Mouse (Mus musculus) mouse trophoblast stem cell (cell line): ENCODE results near the gene Hspb6.

Experiments used
- in situ Hi-C, 2 experiments: fragments of 300-500 bp; cut with MseI, MboI; formaldehyde crosslinking; loops; 2 replicates in 1 of 2; 3 replicates in 1 of 2; pipeline ENCODE4 v1.15.1; 2025

Hspb6 gene

GRCm38 (mm10) chr7:30552102-30553020, at the start of gene Hspb6, which contains the start of gene Proser3:
TSS of gene Hspb6 (plus strand) at chr7:30552178.
TSS of gene Proser3 (minus strand) at chr7:30552299.
- in situ Hi-C loops, result no loop called here

GRCm38 (mm10) chr7:30508061-30508460, 43.9 kb upstream of the Hspb6 start:
- in situ Hi-C loops, result no loop called here

GRCm38 (mm10) chr7:30515003-30515760, 36.8 kb upstream of the Hspb6 start:
- in situ Hi-C loops, result no loop called here

GRCm38 (mm10) chr7:30518325-30518724, 33.7 kb upstream of the Hspb6 start:
- in situ Hi-C loops, result no loop called here

- in situ Hi-C loops, result no loop called here
These were observed 31.6 kb upstream of the Hspb6 start for GRCm38 (mm10) chr7:30520396-30520795.

GRCm38 (mm10) chr7:30520856-30521255, 31.1 kb upstream of the Hspb6 start:
- in situ Hi-C loops, result no loop called here

GRCm38 (mm10) chr7:30522871-30523270, 29.1 kb upstream of the Hspb6 start:
- in situ Hi-C loops, result no loop called here

GRCm38 (mm10) chr7:30524487-30524886, 27.5 kb upstream of the Hspb6 start:
- in situ Hi-C loops, result no loop called here

- in situ Hi-C loops, result no loop called here
These were observed 26.0 kb upstream of the Hspb6 start for GRCm38 (mm10) chr7:30525954-30526353.

- in situ Hi-C loops, result no loop called here
These were observed 25.6 kb upstream of the Hspb6 start for GRCm38 (mm10) chr7:30526399-30526798.

GRCm38 (mm10) chr7:30526981-30527380, 25.0 kb upstream of the Hspb6 start:
- in situ Hi-C loops, result no loop called here

GRCm38 (mm10) chr7:30531291-30531815, 20.6 kb upstream of the Hspb6 start:
- in situ Hi-C loops, result no loop called here

- in situ Hi-C loops, result no loop called here
These were observed 19.0 kb upstream of the Hspb6 start for GRCm38 (mm10) chr7:30532931-30533330.

GRCm38 (mm10) chr7:30533941-30534632, 17.9 kb upstream of the Hspb6 start:
- in situ Hi-C loops, result no loop called here

- in situ Hi-C loops, result no loop called here
These were observed 17.1 kb upstream of the Hspb6 start, which contains the start of gene Arhgap33 for GRCm38 (mm10) chr7:30534633-30535577. TSS of gene Arhgap33 (minus strand) at chr7:30535060.

GRCm38 (mm10) chr7:30540572-30540971, 11.4 kb upstream of the Hspb6 start:
- in situ Hi-C loops, result no loop called here

GRCm38 (mm10) chr7:30544327-30544726, 7.7 kb upstream of the Hspb6 start:
- in situ Hi-C loops, result no loop called here

GRCm38 (mm10) chr7:30549880-30550279, 2.1 kb upstream of the Hspb6 start:
- in situ Hi-C loops, result no loop called here

- in situ Hi-C loops, result no loop called here
These were observed 1.4 kb upstream of the Hspb6 start for GRCm38 (mm10) chr7:30550603-30551002.

GRCm38 (mm10) chr7:30551445-30552101, 405 bp upstream of the Hspb6 start:
- in situ Hi-C loops, result no loop called here
